Mouse (Mus musculus): ENCODE results near the gene Katnbl1. TPM values are rescaled to one million over a fixed set of nuclear protein-coding genes. Genes with fewer than 3 reads are reported as not detected.
"Not testable (repeated sequence)": the region's sequence is repeated elsewhere in the genome, so short reads cannot be mapped to it uniquely, and the experiment has no call there.

The Katnbl1 gene
- polyA plus RNA-seq, 1 experiment from 2014 or later, result 32.4 TPM

GRCm38 (mm10) chr2:112425308-112425707, 46.3 kb downstream of the Katnbl1 start:
- Histone ChIP-seq H3K27me3 (no peaks in the 10 kb centered on the region), H3K9me3 (no peaks in the 10 kb centered on the region), H3K27ac (no peak overlapping the region), H3K9ac (replicated peaks) (no peak overlapping the region), H3K4me1 (replicated peaks) (no peaks in the 10 kb centered on the region), H3K4me2 (replicated peaks) (no peak overlapping the region), H3K4me3 (replicated peaks) (no peak overlapping the region), H3K36me3 (no peaks in the 10 kb centered on the region)
- ATAC-seq, result no peak
- 73% methylated on average over 3 of the region's 3 CpGs for WGBS

DNA sequence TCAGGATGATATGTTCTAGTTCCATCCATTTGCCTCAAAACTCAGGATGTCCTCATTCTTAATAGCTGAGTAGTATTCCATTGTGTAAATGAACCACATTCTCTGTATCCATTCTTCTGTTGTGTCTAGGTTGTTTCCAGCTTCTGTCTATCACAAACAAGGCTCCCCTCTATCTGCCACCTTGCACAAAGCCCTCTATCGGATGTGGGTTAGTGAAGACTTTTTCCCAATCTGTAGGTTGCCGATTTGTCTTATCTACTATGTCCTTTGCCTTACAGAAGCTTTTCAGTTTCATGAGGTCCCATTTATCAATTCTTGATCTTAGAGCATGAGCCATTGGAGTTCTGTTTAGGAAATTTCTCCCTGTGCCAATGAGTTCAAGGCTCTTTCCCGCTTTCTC, 49.5 kb downstream of the Katnbl1 start:
- not testable (repeated sequence) for H3K4me3 ChIP-seq (replicated peaks); H3K9ac ChIP-seq (replicated peaks); H3K36me3 ChIP-seq; H3K27ac ChIP-seq; H3K27me3 ChIP-seq; H3K4me1 ChIP-seq (replicated peaks); H3K9me3 ChIP-seq; H3K4me2 ChIP-seq (replicated peaks); ATAC-seq
- WGBS, result 90% methylated on average over 3 of the region's 3 CpGs

GRCm38 (mm10) chr2:112429665-112430064, 50.7 kb downstream of the Katnbl1 start:
- Histone ChIP-seq H3K27me3 (no peaks in the 10 kb centered on the region), H3K36me3 (no peaks in the 10 kb centered on the region), H3K27ac (no peak overlapping the region), H3K4me2 (replicated peaks) (no peak overlapping the region), H3K4me3 (replicated peaks) (no peak overlapping the region), H3K4me1 (replicated peaks) (no peaks in the 10 kb centered on the region), H3K9me3 (no peaks in the 10 kb centered on the region), H3K9ac (replicated peaks) (no peak overlapping the region)
- 94% methylated on average over 4 of the region's 4 CpGs for WGBS
- ATAC-seq, result no peak

DNA sequence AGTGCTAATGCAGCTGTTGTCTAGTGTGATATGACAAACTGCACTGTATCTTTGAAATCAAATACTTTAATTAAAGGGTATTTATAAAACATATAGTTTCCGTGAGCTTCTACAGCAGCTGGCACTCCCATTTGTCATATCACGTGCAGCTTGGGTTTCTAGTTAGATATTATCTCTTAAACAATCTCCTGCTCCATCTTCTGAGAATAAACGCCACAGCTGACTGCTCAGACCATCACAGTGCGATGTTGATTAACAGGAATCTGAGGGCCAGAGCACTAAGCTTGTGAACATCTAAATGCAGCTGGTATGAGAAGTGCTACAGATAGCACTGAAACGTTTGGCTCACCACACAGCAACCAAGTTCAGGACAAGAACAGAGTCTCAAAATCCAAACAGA, 51.4 kb downstream of the Katnbl1 start:
- no peaks in the 10 kb centered on the region for H3K9me3 ChIP-seq
- ATAC-seq, result no peak
- no peak overlapping the region for H3K27ac ChIP-seq
- no peak overlapping the region for H3K4me3 ChIP-seq (replicated peaks)
- no peaks in the 10 kb centered on the region for H3K36me3 ChIP-seq
- no peak overlapping the region for H3K9ac ChIP-seq (replicated peaks)
- 80% methylated on average over 5 of the region's 5 CpGs for WGBS
- no peaks in the 10 kb centered on the region for H3K27me3 ChIP-seq
- no peaks in the 10 kb centered on the region for H3K4me1 ChIP-seq (replicated peaks)
- no peak overlapping the region for H3K4me2 ChIP-seq (replicated peaks)

- no peak overlapping the region for H3K9ac ChIP-seq (replicated peaks)
- 92% methylated on average over 2 of the region's 2 CpGs for WGBS
- H3K4me2 ChIP-seq (replicated peaks), result no peak overlapping the region
- no peak overlapping the region for H3K27ac ChIP-seq
- H3K4me3 ChIP-seq (replicated peaks), result no peak overlapping the region
- no peaks in the 10 kb centered on the region for H3K4me1 ChIP-seq (replicated peaks)
- H3K36me3 ChIP-seq, result no peaks in the 10 kb centered on the region
- ATAC-seq, result no peak
- no peaks in the 10 kb centered on the region for H3K27me3 ChIP-seq
- no peaks in the 10 kb centered on the region for H3K9me3 ChIP-seq
These were observed 53.5 kb downstream of the Katnbl1 start for GRCm38 (mm10) chr2:112432523-112432922.

- no peak for ATAC-seq
- Histone ChIP-seq H3K36me3 (no peaks in the 10 kb centered on the region), H3K4me1 (replicated peaks) (no peaks in the 10 kb centered on the region), H3K4me3 (replicated peaks) (no peak overlapping the region), H3K9me3 (no peaks in the 10 kb centered on the region), H3K27ac (no peak overlapping the region), H3K9ac (replicated peaks) (no peak overlapping the region), H3K27me3 (no peaks in the 10 kb centered on the region), H3K4me2 (replicated peaks) (no peak overlapping the region)
- WGBS, result 62% methylated on average over 2 of the region's 2 CpGs
These were observed 54.3 kb downstream of the Katnbl1 start for GRCm38 (mm10) chr2:112433359-112433758.

DNA sequence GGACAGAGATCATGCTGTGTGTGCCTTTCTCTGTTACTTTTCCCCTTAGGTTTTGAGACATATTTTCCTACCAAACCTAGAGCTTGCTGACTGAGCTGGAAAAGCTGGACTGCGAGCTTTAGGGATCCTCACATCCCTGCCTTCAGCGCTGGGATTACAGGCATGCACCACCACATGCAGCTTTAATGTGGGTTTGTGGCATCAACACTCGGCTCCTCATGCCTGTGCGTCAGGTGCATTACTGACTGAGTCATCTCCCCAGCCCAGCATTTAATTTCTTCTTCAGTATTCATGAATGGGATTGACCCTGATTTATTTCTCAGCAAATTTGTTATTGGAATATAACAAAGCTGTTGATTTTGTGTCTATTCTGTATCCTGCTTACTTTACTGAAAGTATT, 57.3 kb downstream of the Katnbl1 start:
- no peaks in the 10 kb centered on the region for H3K27me3 ChIP-seq
- ATAC-seq, result no peak
- H3K4me1 ChIP-seq (replicated peaks), result no peaks in the 10 kb centered on the region
- H3K9me3 ChIP-seq, result no peaks in the 10 kb centered on the region
- no peak overlapping the region for H3K27ac ChIP-seq
- H3K9ac ChIP-seq (replicated peaks), result no peak overlapping the region
- no peak overlapping the region for H3K4me3 ChIP-seq (replicated peaks)
- WGBS, result 85% methylated on average over 4 of the region's 4 CpGs
- H3K36me3 ChIP-seq, result no peaks in the 10 kb centered on the region
- no peak overlapping the region for H3K4me2 ChIP-seq (replicated peaks)

DNA sequence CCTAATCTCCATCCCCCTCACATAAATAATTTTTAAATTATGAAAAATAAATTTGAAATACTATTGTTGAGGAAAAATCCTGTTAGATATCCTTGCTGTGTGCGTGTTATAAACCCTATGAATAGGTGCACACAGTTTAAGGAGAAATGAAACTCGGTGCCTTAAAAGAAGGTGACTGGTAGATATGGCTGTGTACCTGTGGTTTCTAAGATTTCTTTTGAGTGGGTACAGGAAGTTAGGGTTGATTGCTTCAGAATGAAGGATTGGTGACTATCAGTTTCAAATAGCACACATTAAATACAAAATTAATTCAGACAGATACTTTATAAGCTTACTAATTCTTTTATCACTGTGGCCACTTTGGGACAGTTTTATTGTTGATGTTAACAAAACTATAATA, 58.6 kb downstream of the Katnbl1 start:
- no peaks in the 10 kb centered on the region for H3K27me3 ChIP-seq
- no peak overlapping the region for H3K9ac ChIP-seq (replicated peaks)
- no peak for ATAC-seq
- no peaks in the 10 kb centered on the region for H3K9me3 ChIP-seq
- no peaks in the 10 kb centered on the region for H3K4me1 ChIP-seq (replicated peaks)
- no peak overlapping the region for H3K27ac ChIP-seq
- H3K36me3 ChIP-seq, result no peaks in the 10 kb centered on the region
- no peak overlapping the region for H3K4me2 ChIP-seq (replicated peaks)
- no peak overlapping the region for H3K4me3 ChIP-seq (replicated peaks)
- WGBS, result 88% methylated on average over 2 of the region's 2 CpGs

DNA sequence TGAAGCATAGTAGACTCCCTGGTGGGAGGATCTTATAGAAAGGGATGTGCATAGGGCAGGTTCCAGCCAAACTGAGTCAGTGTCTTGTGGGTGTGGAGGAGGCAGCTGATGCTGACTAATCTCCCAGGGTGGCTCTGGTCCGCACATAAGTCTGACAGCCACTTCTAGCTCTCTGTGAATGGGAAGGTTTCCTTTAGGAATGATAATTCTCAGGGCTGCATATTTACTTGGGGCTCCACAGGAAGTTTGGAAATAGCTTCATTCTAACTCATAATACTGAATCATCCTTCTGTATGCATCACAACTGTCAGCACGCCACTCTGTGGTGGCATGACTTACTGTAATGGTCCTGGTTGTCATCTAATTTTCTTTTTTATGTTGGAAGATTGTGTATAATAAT, 64.5 kb downstream of the Katnbl1 start:
- Histone ChIP-seq H3K9me3 (no peaks in the 10 kb centered on the region), H3K4me1 (replicated peaks) (no peaks in the 10 kb centered on the region), H3K36me3 (no peaks in the 10 kb centered on the region), H3K27ac (no peak overlapping the region), H3K9ac (replicated peaks) (no peak overlapping the region), H3K27me3 (no peaks in the 10 kb centered on the region), H3K4me2 (replicated peaks) (no peak overlapping the region), H3K4me3 (replicated peaks) (no peak overlapping the region)
- ATAC-seq, result no peak
- 61% methylated on average over 2 of the region's 2 CpGs for WGBS

DNA sequence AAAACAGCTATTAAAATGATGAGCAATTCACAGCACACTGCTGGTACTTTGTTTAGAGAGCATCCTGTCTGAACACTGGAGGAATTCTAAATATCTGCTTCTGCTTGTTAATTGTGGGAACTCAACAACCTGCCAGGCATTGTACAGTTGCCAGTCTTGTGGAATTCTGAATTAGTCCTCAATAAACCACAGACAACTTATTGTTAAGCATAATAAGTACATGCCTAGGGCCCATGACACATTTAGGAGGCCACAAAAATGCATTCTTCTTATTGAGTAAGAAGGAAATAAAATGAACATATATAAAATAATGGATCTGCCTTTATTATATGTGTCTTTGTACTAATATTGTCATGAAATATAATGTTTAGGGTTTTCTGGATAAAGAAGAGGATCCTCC, 66.5 kb downstream of the Katnbl1 start:
- no peak for ATAC-seq

GRCm38 (mm10) chr2:112448046-112448445, 69.0 kb downstream of the Katnbl1 start:
- WGBS, result 79% methylated on average over 4 of the region's 4 CpGs
- not testable (repeated sequence) for H3K27me3 ChIP-seq; H3K4me3 ChIP-seq (replicated peaks); H3K4me1 ChIP-seq (replicated peaks); H3K9me3 ChIP-seq; ATAC-seq; H3K9ac ChIP-seq (replicated peaks); H3K36me3 ChIP-seq; H3K4me2 ChIP-seq (replicated peaks); H3K27ac ChIP-seq

More for the DNA sequence above, 66.5 kb downstream of the Katnbl1 start:
- no peaks in the 10 kb centered on the region for H3K36me3 ChIP-seq
- H3K9me3 ChIP-seq, result no peaks in the 10 kb centered on the region
- no peak overlapping the region for H3K27ac ChIP-seq
- H3K4me2 ChIP-seq (replicated peaks), result no peak overlapping the region
- no peak overlapping the region for H3K9ac ChIP-seq (replicated peaks)
- H3K4me3 ChIP-seq (replicated peaks), result no peak overlapping the region
- H3K27me3 ChIP-seq, result no peaks in the 10 kb centered on the region
- H3K4me1 ChIP-seq (replicated peaks), result no peaks in the 10 kb centered on the region

DNA sequence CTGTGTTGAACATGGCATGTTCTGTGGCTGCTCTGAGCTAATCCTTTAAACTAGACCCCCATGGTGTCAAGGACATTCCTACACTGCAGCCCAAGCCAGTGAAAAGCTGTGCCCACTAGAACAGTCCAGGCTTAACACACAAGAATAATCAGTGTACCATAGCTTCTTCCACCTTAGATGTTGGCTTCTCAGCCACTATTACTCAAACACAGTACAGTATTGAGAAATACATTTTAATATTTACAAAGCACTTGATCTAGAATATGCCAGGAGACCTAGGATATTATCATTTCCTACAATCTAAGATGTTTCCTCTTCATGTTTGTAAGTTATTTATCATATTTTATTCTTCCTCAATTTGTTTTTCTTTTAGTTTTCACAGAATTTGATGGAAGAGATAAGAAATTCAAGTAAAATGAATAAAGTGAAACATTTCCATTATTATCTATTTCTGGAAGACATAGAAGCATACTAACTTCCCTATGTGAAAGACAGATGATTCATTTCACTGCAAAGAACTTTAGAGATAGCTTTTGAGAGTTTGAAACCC, 69.6 kb downstream of the Katnbl1 start:
- Histone ChIP-seq H3K9ac (replicated peaks) (no peak overlapping the region), H3K27ac (no peak overlapping the region), H3K9me3 (no peaks in the 10 kb centered on the region), H3K36me3 (no peaks in the 10 kb centered on the region), H3K27me3 (no peaks in the 10 kb centered on the region), H3K4me2 (replicated peaks) (no peak overlapping the region), H3K4me3 (replicated peaks) (no peak overlapping the region), H3K4me1 (replicated peaks) (no peaks in the 10 kb centered on the region)
- ATAC-seq, result no peak

GRCm38 (mm10) chr2:112449597-112450296, 70.7 kb downstream of the Katnbl1 start:
- ATAC-seq, result no peak

More at GRCm38 (mm10) chr2:112449597-112450296, 70.7 kb downstream of the Katnbl1 start:
- H3K9ac ChIP-seq (replicated peaks), result no peak overlapping the region
- no peaks in the 10 kb centered on the region for H3K9me3 ChIP-seq
- no peak overlapping the region for H3K4me2 ChIP-seq (replicated peaks)
- no peak overlapping the region for H3K4me3 ChIP-seq (replicated peaks)
- WGBS, result 34% methylated on average over 4 of the region's 4 CpGs
- H3K27ac ChIP-seq, result no peak overlapping the region
- no peaks in the 10 kb centered on the region for H3K36me3 ChIP-seq
- H3K27me3 ChIP-seq, result no peaks in the 10 kb centered on the region
- peaks cover 4% of the 10 kb centered on the region; the same call in 1 of the 2 replicates for H3K4me1 ChIP-seq (replicated peaks)
